Mouse (Mus musculus) heart, embryonic 11.5 days (tissue): Measurements from ENCODE around the gene Khnyn. TPM values are rescaled to one million over a fixed set of nuclear protein-coding genes. Genes with fewer than 3 reads are reported as not detected.

Source experiments
- ATAC-seq: fragments of 200-750 bp; cut with Nextera tagmentation; replicated peaks from 2 replicates; pipeline ENCODE4 v1.8.0; 2017; ENCODE audit warnings: moderate library complexity; ENCODE audit not compliant: insufficient number of reproducible peaks, low FRiP score, low TSS enrichment
- H3K27ac ChIP-seq: fragments of 300-500 bp; sonication (generic); 2 replicates; pipeline ENCODE4 v1.5.1; 2014; ENCODE audit warnings: mild to moderate bottlenecking, low read depth, low read length
- H3K27me3 ChIP-seq: fragments of 300-500 bp; sonication (generic); 2 replicates; pipeline ENCODE4 v1.6.1; 2014; ENCODE audit warnings: mild to moderate bottlenecking, low read length, mixed read lengths; ENCODE audit not compliant: control insufficient read depth, insufficient read depth
- H3K36me3 ChIP-seq: fragments of 300-500 bp; sonication (generic); 2 replicates; pipeline ENCODE4 v1.6.1; 2014; ENCODE audit warnings: mild to moderate bottlenecking, low read length, moderate library complexity, mixed read lengths; ENCODE audit not compliant: control insufficient read depth, insufficient read depth
- H3K4me1 ChIP-seq: fragments of 300-500 bp; sonication (generic); 2 replicates; pipeline ENCODE4 v1.6.1; 2014; ENCODE audit warnings: low read length; ENCODE audit not compliant: control insufficient read depth, insufficient read depth
- H3K4me2 ChIP-seq: fragments of 300-500 bp; sonication (generic); 2 replicates; pipeline ENCODE4 v1.6.1; 2014; ENCODE audit warnings: mild to moderate bottlenecking, moderate library complexity
- H3K4me3 ChIP-seq: fragments of 300-500 bp; sonication (generic); 2 replicates; pipeline ENCODE4 v1.5.1; 2014; ENCODE audit warnings: low read depth, low read length
- H3K9ac ChIP-seq: fragments of 300-500 bp; sonication (generic); 2 replicates; pipeline ENCODE4 v1.6.1; 2014; ENCODE audit warnings: mild to moderate bottlenecking, low read depth, low read length, moderate library complexity
- H3K9me3 ChIP-seq: fragments of 300-500 bp; sonication (generic); replicated peaks from 2 replicates; pipeline ENCODE4 v1.6.1; 2016; ENCODE audit warnings: low read length; ENCODE audit not compliant: control insufficient read depth
- WGBS: fragments of 180-500 bp; shearing (Covaris S2); extraction: QIAGEN DNeasy Blood & Tissue Kit; methylation state at CpG from one replicate; pipeline ENCODE4 v1.1.7; 2014; ENCODE audit not compliant: insufficient replicate concordance; 5-methylcytosine and 5-hydroxymethylcytosine counted together
- polyA plus RNA-seq: library from polyadenylated mRNA; unstranded; fragments of >200 nt; fragmentation: Nextera tagmentation; extraction: Ambion mirVana; gene quantifications from 2 replicates; pipeline ENCODE4 v1.2.1, GENCODE M21; 2014

The Khnyn gene
- polyA plus RNA-seq, 1 experiment from 2014 or later, result 6.0 TPM

GRCm38 (mm10) chr14:55918240-55919082 lies 33.7 kb downstream of the Khnyn start:
- no peak overlapping the region for H3K4me2 ChIP-seq
- 36% methylated on average over 14 of the region's 14 CpGs for WGBS
- H3K4me1 ChIP-seq, result no peaks in the 10 kb centered on the region
- H3K9ac ChIP-seq, result no peak overlapping the region
- no peaks in the 10 kb centered on the region for H3K27me3 ChIP-seq
- no peaks in the 10 kb centered on the region for H3K36me3 ChIP-seq
- no peak for ATAC-seq
- no peaks in the 10 kb centered on the region for H3K9me3 ChIP-seq
- H3K27ac ChIP-seq, result no peak overlapping the region
- no peak overlapping the region for H3K4me3 ChIP-seq

GRCm38 (mm10) chr14:55922475-55923232 lies 37.9 kb downstream of the Khnyn start:
- H3K9ac ChIP-seq, result 0 out of 2 replicates have a peak overlapping the region, but pooled peaks have one; percentile 10
- no peaks in the 10 kb centered on the region for H3K27me3 ChIP-seq
- H3K27ac ChIP-seq, result no peak overlapping the region
- no peaks in the 10 kb centered on the region for H3K9me3 ChIP-seq
- no peaks in the 10 kb centered on the region for H3K36me3 ChIP-seq
- H3K4me2 ChIP-seq, result no peak overlapping the region; the same call in 1 of the 2 replicates
- WGBS, result 20% methylated on average over 7 of the region's 7 CpGs
- H3K4me3 ChIP-seq, result no peak overlapping the region
- ATAC-seq, result no peak
- H3K4me1 ChIP-seq, result no peaks in the 10 kb centered on the region

- Histone ChIP-seq H3K27ac (no peak overlapping the region), H3K27me3 (no peaks in the 10 kb centered on the region), H3K4me3 (no peak overlapping the region), H3K4me2 (no peak overlapping the region), H3K9me3 (no peaks in the 10 kb centered on the region), H3K36me3 (no peaks in the 10 kb centered on the region), H3K9ac (no peak overlapping the region), H3K4me1 (no peaks in the 10 kb centered on the region)
- 69% methylated on average over 4 of the region's 4 CpGs for WGBS
- no peak for ATAC-seq
These were observed 42.1 kb downstream of the Khnyn start for GRCm38 (mm10) chr14:55926847-55927246.

- Histone ChIP-seq H3K4me1 (no peaks in the 10 kb centered on the region), H3K9me3 (no peaks in the 10 kb centered on the region), H3K27ac (no peak overlapping the region), H3K36me3 (no peaks in the 10 kb centered on the region), H3K4me3 (no peak overlapping the region), H3K27me3 (no peaks in the 10 kb centered on the region), H3K4me2 (no peak overlapping the region), H3K9ac (no peak overlapping the region)
- WGBS, result 49% methylated on average over 12 of the region's 12 CpGs
- ATAC-seq, result no peak
These were observed 44.7 kb downstream of the Khnyn start for GRCm38 (mm10) chr14:55929263-55929997.

- no peaks in the 10 kb centered on the region for H3K27me3 ChIP-seq
- ATAC-seq, result no peak; the same call in 1 of the 2 replicates
- no peaks in the 10 kb centered on the region for H3K4me1 ChIP-seq
- no peak overlapping the region for H3K27ac ChIP-seq
- H3K36me3 ChIP-seq, result no peaks in the 10 kb centered on the region
- H3K4me3 ChIP-seq, result no peak overlapping the region
- no peaks in the 10 kb centered on the region for H3K9me3 ChIP-seq
- 0 out of 2 replicates have a peak overlapping the region, but pooled peaks have one; percentile 16 for H3K9ac ChIP-seq
- H3K4me2 ChIP-seq, result no peak overlapping the region
- 33% methylated on average over 7 of the region's 7 CpGs for WGBS
These were observed 48.8 kb downstream of the Khnyn start for GRCm38 (mm10) chr14:55933586-55933985.

- H3K4me3 ChIP-seq, result no peak overlapping the region
- H3K9ac ChIP-seq, result no peak overlapping the region
- no peaks in the 10 kb centered on the region for H3K36me3 ChIP-seq
- no peaks in the 10 kb centered on the region for H3K9me3 ChIP-seq
- no peak overlapping the region for H3K27ac ChIP-seq
- ATAC-seq, result no peak
- no peaks in the 10 kb centered on the region for H3K27me3 ChIP-seq
- no peaks in the 10 kb centered on the region for H3K4me1 ChIP-seq
- 42% methylated on average over 7 of the region's 7 CpGs for WGBS
- no peak overlapping the region for H3K4me2 ChIP-seq
These were observed 55.5 kb downstream of the Khnyn start for GRCm38 (mm10) chr14:55940070-55940800.

- Histone ChIP-seq H3K27ac (no peak overlapping the region), H3K27me3 (no peaks in the 10 kb centered on the region), H3K9ac (no peak overlapping the region), H3K4me1 (peaks cover 3% of the 10 kb centered on the region; the same call in 1 of the 2 replicates), H3K36me3 (no peaks in the 10 kb centered on the region), H3K4me3 (no peak overlapping the region), H3K9me3 (no peaks in the 10 kb centered on the region), H3K4me2 (no peak overlapping the region)
- ATAC-seq, result no peak
- WGBS, result 44% methylated on average over 11 of the region's 11 CpGs
These were observed 58.9 kb downstream of the Khnyn start for GRCm38 (mm10) chr14:55943601-55944000.

- 64% methylated on average over 4 of the region's 4 CpGs for WGBS
- Histone ChIP-seq H3K4me2 (no peak within 1 kb of the TSS), H3K4me1 (peaks cover 3% of the 10 kb centered on the region; the same call in 1 of the 2 replicates), H3K36me3 (no peaks in the 10 kb centered on the region), H3K9me3 (no peaks in the 10 kb centered on the region), H3K4me3 (no peak within 1 kb of the TSS), H3K27me3 (no peaks in the 10 kb centered on the region), H3K9ac (no peak within 1 kb of the TSS), H3K27ac (no peak within 1 kb of the TSS)
- ATAC-seq, result no peak
These were observed 59.8 kb downstream of the Khnyn start, which contains the start of gene Cma1 for GRCm38 (mm10) chr14:55944575-55944974. Gene Cma1, minus strand, starts transcription at chr14:55944675.
